Mouse (Mus musculus): ENCODE measurements around the gene Ctnnbl1.

GRCm38 (mm10) chr2:157718441-157718840, 18.8 kb upstream of the Ctnnbl1 start:
- TF ChIP-seq POLR2A (IDR thresholded peaks at IDR 0.05; ENCODE audit: low read depth, low read length) (no peak), CTCF (IDR thresholded peaks at IDR 0.05; ENCODE audit: extremely low read depth, insufficient read depth, insufficient read length, insufficient replicate concordance) (no peak)
